Mouse (Mus musculus) CH12.LX (cell line): Measurements from ENCODE around the gene Fgfr2. TPM values are rescaled to one million over a fixed set of nuclear protein-coding genes. Genes with fewer than 3 reads are reported as not detected.

Experiments used
- DNase-seq: peaks from one replicate; pipeline ENCODE4 v3.0.0-alpha.2; 2013; ENCODE audit errors: extremely low read depth
- H3K27ac ChIP-seq: 2 replicates; pipeline ENCODE4 v1.5.1; 2012; ENCODE audit warnings: low read depth, mild to moderate bottlenecking, control low read depth, moderate library complexity; ENCODE audit not compliant: insufficient read depth
- H3K27me3 ChIP-seq: replicated peaks from 2 replicates; pipeline ENCODE3; 2012; ENCODE audit warnings: inconsistent platforms
- H3K36me3 ChIP-seq, 2 experiments: replicated peaks in 1 of 2; 2 replicates each; pipeline versions ENCODE3 to v1.6.1; 2012; ENCODE audit warnings: inconsistent platforms in 1 of 2, low read length in 1 of 2, mild to moderate bottlenecking in 1 of 2, mixed read lengths in 1 of 2, moderate library complexity in 1 of 2; ENCODE audit not compliant: control insufficient read depth in 1 of 2, insufficient read depth in 1 of 2
- H3K4me1 ChIP-seq, 2 experiments: 2 replicates each; pipeline ENCODE4 v1.6.1; 2012; ENCODE audit warnings: inconsistent platforms in 1 of 2, moderate library complexity in 1 of 2; ENCODE audit not compliant: insufficient read depth in 2 of 2, control insufficient read depth in 1 of 2
- H3K4me2 ChIP-seq: 2 replicates; pipeline ENCODE4 v1.6.1; 2012; ENCODE audit warnings: low read depth, mild to moderate bottlenecking, control low read depth; ENCODE audit not compliant: poor library complexity, insufficient read depth, severe bottlenecking
- H3K4me3 ChIP-seq, 3 experiments: fragments of 150-350 bp in 1 of 3; sonication (generic) in 1 of 3; replicated peaks in 1 of 3; 2 replicates each; pipeline versions ENCODE3 to v1.5.1; 2011 to 2012; ENCODE audit warnings: low read depth in 2 of 3, low read length in 2 of 3, mild to moderate bottlenecking in 2 of 3, moderate library complexity in 2 of 3, control low read depth in 1 of 3, improper control_type of control experiment in 1 of 3, inconsistent platforms in 1 of 3, mixed read lengths in 1 of 3; ENCODE audit not compliant: poor library complexity in 1 of 3
- H3K79me2 ChIP-seq: replicated peaks from 2 replicates; pipeline ENCODE4 v1.6.1; 2012; ENCODE audit warnings: mild to moderate bottlenecking, moderate library complexity; ENCODE audit not compliant: control insufficient read depth, poor library complexity, insufficient read depth, severe bottlenecking; ENCODE audit errors: extremely low read depth
- H3K9ac ChIP-seq: 2 replicates; pipeline ENCODE4 v1.6.1; 2012; ENCODE audit warnings: low read depth, mild to moderate bottlenecking, control low read depth, moderate library complexity; ENCODE audit not compliant: insufficient read depth
- H3K9me3 ChIP-seq: replicated peaks from 2 replicates; pipeline ENCODE3; 2012; ENCODE audit warnings: low read length, inconsistent platforms, mixed read lengths
- BHLHE40 ChIP-seq: IDR thresholded peaks from 2 replicates; pipeline ENCODE4 v1.6.1; 2011; ENCODE audit warnings: mild to moderate bottlenecking, low read depth, low read length, improper control_type of control experiment
- CHD2 ChIP-seq: IDR thresholded peaks from 2 replicates; pipeline ENCODE4 v1.6.1; 2011; ENCODE audit warnings: low read length, improper control_type of control experiment
- ELF1 ChIP-seq: IDR thresholded peaks from 2 replicates; pipeline ENCODE4 v1.6.1; 2014; ENCODE audit warnings: low read depth, mild to moderate bottlenecking, inconsistent platforms, low read length, improper control_type of control experiment
- IRF4 ChIP-seq: IDR thresholded peaks from 2 replicates; pipeline ENCODE4 v1.6.1; 2014; ENCODE audit warnings: low read depth, mild to moderate bottlenecking, inconsistent platforms, low read length, improper control_type of control experiment
- JUN ChIP-seq: IDR thresholded peaks from 2 replicates; pipeline ENCODE4 v1.6.1; 2011; ENCODE audit warnings: low read depth, mild to moderate bottlenecking, low read length, improper control_type of control experiment, moderate library complexity; ENCODE audit not compliant: insufficient read depth
- JUND ChIP-seq: conservative IDR thresholded peaks from 2 replicates; pipeline ENCODE4 v1.6.1; 2011; ENCODE audit warnings: low read depth, low read length, improper control_type of control experiment
- MAZ ChIP-seq: IDR thresholded peaks from 2 replicates; pipeline ENCODE4 v1.6.1; 2012; ENCODE audit warnings: low read depth, mild to moderate bottlenecking, inconsistent platforms, low read length, improper control_type of control experiment, moderate library complexity
- MYC ChIP-seq: IDR thresholded peaks from 2 replicates; pipeline ENCODE4 v1.6.1; 2011; ENCODE audit warnings: low read depth, mild to moderate bottlenecking, improper control_type of control experiment, low read length
- NRF1 ChIP-seq: IDR thresholded peaks from 2 replicates; pipeline ENCODE4 v1.6.1; 2014; ENCODE audit warnings: low read depth, mild to moderate bottlenecking, inconsistent platforms, low read length, improper control_type of control experiment, moderate library complexity
- SIN3A ChIP-seq: IDR thresholded peaks from 2 replicates; pipeline ENCODE4 v1.6.1; 2012; ENCODE audit warnings: low read length, improper control_type of control experiment, inconsistent platforms
- SMC3 ChIP-seq: IDR thresholded peaks from 2 replicates; pipeline ENCODE4 v1.6.1; 2011; ENCODE audit warnings: low read depth, low read length, improper control_type of control experiment
- TBP ChIP-seq: conservative IDR thresholded peaks from 2 replicates; pipeline ENCODE4 v1.6.1; 2011; ENCODE audit warnings: low read depth, low read length, improper control_type of control experiment
- ZC3H11A ChIP-seq: IDR thresholded peaks from 2 replicates; pipeline ENCODE4 v1.6.1; 2012; ENCODE audit warnings: low read depth, mild to moderate bottlenecking, inconsistent platforms, low read length, improper control_type of control experiment
- ZKSCAN1 ChIP-seq: IDR thresholded peaks from 2 replicates; pipeline ENCODE4 v1.6.1; 2012; ENCODE audit warnings: low read depth, inconsistent platforms, low read length, improper control_type of control experiment, borderline replicate concordance
- ZNF384 ChIP-seq: IDR thresholded peaks from 2 replicates; pipeline ENCODE4 v1.6.1; 2012; ENCODE audit warnings: low read depth, low read length, improper control_type of control experiment, inconsistent platforms
- dilution Hi-C: fragments of 300-500 bp; cut with MboI; formaldehyde crosslinking; loops from 2 replicates; pipeline ENCODE4 v1.14.3; 2020; ENCODE audit warnings: low sequenced_read_pairs; ENCODE audit not compliant: extremely low pct_unique_long_range_greater_than_20kb, extremely low pct_ligation_motif_present
- in situ Hi-C: fragments of 300-500 bp; cut with MboI; formaldehyde crosslinking; loops from 3 replicates; pipeline ENCODE4 v1.14.3; 2019; ENCODE audit warnings: low sequenced_read_pairs, low pct_ligation_motif_present, low pct_unique_long_range_greater_than_20kb, mixed read lengths
- polyA plus RNA-seq: library from polyadenylated mRNA; unstranded; fragments of >175 nt; gene quantifications from 2 replicates; pipeline ENCODE4 v1.2.1, GENCODE M21; 2012; ENCODE audit warnings: low read depth; ENCODE audit not compliant: insufficient read length
- total RNA-seq, 2 experiments: library from RNA; depleted of rRNA; stranded (reverse); fragments of 300-350 nt in 1 of 2; fragments of >200 nt in 1 of 2; gene quantifications; 2 replicates each; pipeline ENCODE4 v1.2.3; 2012 to 2014

The Fgfr2 gene
- total and polyA plus RNA-seq, 3 experiments: not detected

- dilution Hi-C loops: no loop called here
- no peak for DNase-seq
- H3K9ac ChIP-seq: no peak overlapping the region
- peaks cover 93% of the 10 kb centered on the region for H3K27me3 ChIP-seq
- no peaks in the 10 kb centered on the region for H3K79me2 ChIP-seq
- no peak overlapping the region for H3K27ac ChIP-seq
- TF ChIP-seq NRF1: no peak
- no peaks in the 10 kb centered on the region for H3K4me1 ChIP-seq
- no peak overlapping the region for H3K4me2 ChIP-seq
- in situ Hi-C loops: no loop called here
- no peaks in the 10 kb centered on the region for H3K36me3 ChIP-seq
- H3K9me3 ChIP-seq: no peaks in the 10 kb centered on the region
- H3K4me3 ChIP-seq: no peak overlapping the region
These were observed 1272.6 kb downstream of the Fgfr2 start for GRCm38 (mm10) chr7:131850579-131850978.

- in situ Hi-C loops: no loop called here
- no peak overlapping the region for H3K9ac ChIP-seq
- no peak for TF ChIP-seq ZNF384
- no peak for TF ChIP-seq SMC3
- TF ChIP-seq ZC3H11A: no peak
- TF ChIP-seq TBP: no peak
- TF ChIP-seq ELF1: no peak
- TF ChIP-seq MAZ: no peak
- no peak for TF ChIP-seq JUN
- no peak for TF ChIP-seq ZKSCAN1
- no peak for TF ChIP-seq BHLHE40
- no peak for TF ChIP-seq CHD2
- TF ChIP-seq JUND: no peak
- no peak for TF ChIP-seq SIN3A
- TF ChIP-seq IRF4: no peak
- TF ChIP-seq MYC: no peak
- TF ChIP-seq, all 38 proteins: peak for 0
- dilution Hi-C loops: no loop called here
- Histone ChIP-seq H3K4me1 (no peaks in the 10 kb centered on the region), H3K27me3 (peaks cover 84% of the 10 kb centered on the region), H3K27ac (no peak overlapping the region), H3K9me3 (no peaks in the 10 kb centered on the region), H3K36me3 (no peaks in the 10 kb centered on the region), H3K79me2 (no peaks in the 10 kb centered on the region), H3K4me3 (no peak overlapping the region), H3K4me2 (no peak overlapping the region)
- DNase-seq: no peak
These were observed 1276.9 kb downstream of the Fgfr2 start for GRCm38 (mm10) chr7:131846066-131846905.
